Mouse (Mus musculus) ovary, postnatal 14 days (tissue): ENCODE measurements at regions not wholly inside any gene's neighbourhood (a gene's known extent, or its start where the extent isn't known, plus 50 kb on each side); places are given as distances from the start of the nearest gene placed in this dataset.

Source experiments
- DNase-seq: peaks from one replicate; pipeline ENCODE4 v3.0.0; 2022; ENCODE audit warnings: low spot score

DNA sequence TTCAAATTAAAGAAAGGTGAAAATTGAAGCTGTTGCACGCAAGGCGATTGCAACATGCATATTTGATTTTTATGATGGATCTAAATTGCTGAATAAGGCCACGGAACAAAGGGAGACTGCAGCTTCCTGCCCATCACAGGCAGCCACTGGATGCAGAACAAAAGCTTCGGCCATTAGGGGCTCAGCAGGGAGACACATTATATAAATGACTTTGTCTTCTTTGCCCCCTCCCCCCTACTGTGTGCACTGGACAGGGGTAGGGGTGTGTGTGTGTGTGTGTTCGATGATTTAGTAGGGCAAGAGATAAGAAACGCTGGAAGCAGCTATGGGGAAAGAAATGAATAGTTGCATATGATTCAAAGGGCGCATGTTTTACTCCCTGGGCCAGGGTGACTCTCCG, 481.2 kb upstream of the Pmfbp1 start:
- DNase-seq = no peak

DNA sequence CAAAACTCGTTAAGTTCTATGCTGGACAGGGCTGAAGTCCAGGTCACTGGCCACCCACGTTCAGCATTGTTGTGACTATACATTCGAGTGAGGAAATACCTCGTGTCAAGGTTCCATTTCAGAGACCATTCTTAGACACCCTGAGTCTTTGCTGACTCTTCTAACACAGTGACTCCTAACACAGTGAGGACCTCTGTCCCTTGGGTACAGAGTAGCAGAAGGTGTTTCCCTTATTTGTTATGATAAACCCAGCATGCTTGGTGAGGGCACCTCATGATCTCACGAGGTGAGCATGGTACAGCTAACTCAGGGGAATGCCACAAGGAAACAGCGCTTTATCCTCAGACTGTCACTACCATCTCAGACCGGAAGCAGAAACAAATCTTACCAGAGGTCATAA, 480.2 kb upstream of the Pmfbp1 start:
- DNase-seq = no peak

DNA sequence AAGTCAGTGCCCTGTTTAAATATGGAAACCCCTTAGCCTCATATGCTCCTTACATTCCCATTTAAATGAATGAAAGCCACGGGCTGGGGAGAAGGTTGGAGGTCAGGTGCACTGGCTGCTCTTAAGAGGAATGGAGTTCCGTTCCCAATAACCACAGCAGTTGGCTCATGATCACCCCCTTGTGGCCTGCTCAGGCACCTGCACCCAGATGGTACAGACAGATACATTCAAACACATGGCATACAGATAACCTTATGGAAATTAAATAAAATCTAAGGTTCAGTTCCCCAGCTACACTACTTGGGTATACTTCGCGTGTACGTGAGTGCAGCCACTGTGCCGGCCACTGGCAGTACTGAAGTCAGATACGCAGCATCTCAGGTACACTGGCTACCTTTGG, 479.1 kb upstream of the Pmfbp1 start:
- DNase-seq = peak; percentile 33

DNA sequence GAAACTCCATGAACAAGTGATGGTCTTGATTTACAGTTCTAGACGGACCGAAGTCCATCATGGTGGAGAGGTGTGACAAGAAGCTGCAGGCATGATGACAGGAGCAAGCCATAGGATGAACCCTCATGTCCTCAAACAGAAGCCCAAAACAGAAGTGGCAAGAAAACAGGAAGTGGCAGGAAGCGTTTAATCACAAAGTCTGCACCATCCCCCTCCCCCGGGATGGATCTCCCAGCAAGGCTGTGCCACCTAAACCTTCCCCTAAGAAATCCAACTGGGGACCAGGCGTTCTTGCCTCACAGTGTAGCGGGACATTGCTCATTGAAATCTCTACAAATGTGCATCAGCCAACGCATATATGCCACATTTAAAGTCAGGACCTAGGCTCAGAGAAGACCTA, 474.3 kb upstream of the Pmfbp1 start:
- DNase-seq = no peak

DNA sequence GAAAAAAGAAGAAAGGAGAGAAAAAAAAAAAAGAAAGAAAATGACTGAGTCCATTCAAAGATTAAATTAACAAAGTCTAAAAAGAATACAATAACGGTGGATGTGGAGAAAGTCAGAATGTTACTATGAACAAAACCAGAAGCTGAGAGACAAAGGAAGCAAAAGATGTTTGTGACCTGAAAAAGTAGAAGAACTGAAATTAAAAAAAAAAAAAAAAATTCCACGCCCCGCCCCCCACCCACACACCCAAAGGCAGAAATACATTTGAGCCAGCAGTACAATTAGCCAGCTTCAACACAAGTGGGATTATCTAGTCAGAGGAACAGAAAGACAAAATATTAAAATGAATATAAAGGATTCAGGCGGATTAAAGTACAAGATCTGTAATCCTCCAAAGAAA, 473.7 kb upstream of the Pmfbp1 start:
- no peak for DNase-seq

DNA sequence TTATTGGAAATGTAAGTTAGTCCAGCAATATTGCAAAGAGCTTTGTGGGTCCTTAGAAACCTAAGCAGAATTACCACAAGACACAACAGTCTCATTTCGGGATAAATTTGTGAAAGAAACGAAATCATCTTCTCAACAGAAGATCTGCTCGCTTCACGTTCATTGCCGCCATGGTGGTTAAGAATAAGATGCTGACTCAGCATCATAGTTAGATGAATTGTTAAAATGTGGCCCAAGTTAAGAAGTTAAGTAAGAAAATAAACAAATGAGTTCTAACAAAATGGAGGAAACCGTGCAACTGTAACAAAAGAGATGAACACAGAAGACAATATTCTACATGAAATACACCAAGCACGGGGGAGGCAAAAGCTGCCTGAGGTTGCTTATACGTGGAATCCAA, 465.9 kb upstream of the Pmfbp1 start:
- DNase-seq = no peak

DNA sequence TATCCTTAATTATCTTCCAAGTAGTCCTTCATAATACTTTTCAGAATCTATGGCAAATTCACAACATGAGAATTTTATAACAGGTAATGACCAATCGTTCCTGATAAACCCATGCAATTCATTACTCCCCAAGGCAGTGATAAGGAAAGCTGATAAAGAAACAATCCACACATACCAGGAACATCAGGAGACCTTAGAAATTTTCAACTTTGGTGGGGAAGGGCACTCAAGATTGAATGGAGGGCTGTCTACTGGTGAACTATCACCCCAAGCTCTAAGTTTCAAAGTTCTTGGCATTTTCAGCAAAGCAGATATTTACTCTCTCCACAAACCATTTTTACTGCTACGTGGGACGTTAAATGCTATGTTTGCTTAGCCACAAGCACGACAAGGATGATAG, 440.2 kb upstream of the Pmfbp1 start:
- no peak for DNase-seq

DNA sequence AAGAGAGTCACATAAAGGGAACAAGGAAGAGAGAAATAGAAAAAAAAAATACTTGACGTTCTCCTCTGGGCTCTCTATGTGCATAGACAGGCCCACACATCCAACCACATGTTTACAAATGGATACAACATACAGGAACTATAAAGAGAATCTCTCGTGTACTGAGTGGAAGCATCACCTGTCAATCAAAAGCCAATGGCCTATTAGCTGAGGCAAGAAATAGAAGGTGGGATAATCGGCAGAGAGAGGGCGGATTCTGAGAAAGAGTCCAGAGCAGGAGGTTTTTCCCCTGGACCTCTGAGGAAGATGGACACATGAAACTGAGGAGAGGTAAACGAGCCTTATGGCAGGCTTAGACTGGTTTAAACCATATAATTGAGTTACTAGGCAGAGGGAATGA, 434.7 kb upstream of the Pmfbp1 start:
- no peak for DNase-seq

DNA sequence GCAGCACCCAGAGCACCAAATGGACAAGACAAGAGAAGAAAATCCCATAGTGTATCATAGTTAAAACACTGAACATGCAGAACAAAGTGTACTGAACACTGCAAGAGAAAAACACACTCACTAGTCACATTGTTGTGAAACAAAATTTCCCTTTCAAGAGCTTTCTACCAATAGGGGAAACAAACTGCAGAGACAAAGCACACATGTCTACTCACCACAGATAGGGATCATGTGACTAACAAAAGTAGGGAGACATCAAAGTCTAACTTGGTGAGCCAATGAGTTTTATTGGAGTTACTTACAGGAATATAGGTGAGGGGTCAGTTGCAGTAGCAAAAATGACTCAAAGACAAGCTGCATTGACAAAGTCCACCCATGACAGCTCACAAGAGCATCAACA, 431.5 kb upstream of the Pmfbp1 start:
- no peak for DNase-seq

DNA sequence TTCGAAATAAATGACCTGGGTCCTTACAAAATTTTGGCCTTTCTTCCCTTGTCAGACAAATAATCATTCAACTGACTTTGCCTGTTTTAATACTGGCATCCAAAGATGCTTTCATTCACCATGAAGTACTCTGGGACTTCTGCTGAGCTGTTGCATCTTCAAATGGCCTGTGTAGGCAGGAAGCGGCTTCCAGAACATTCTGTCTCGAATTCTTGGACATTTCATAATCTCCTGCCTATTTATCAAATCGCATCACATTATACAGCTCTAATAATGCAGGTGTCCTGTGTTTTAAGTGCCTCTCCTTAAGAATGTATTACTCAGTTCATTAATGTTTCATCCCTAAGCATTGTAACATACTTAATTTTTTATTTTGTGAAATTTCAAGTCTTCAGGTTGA, 420.1 kb upstream of the Pmfbp1 start:
- no peak for DNase-seq

DNA sequence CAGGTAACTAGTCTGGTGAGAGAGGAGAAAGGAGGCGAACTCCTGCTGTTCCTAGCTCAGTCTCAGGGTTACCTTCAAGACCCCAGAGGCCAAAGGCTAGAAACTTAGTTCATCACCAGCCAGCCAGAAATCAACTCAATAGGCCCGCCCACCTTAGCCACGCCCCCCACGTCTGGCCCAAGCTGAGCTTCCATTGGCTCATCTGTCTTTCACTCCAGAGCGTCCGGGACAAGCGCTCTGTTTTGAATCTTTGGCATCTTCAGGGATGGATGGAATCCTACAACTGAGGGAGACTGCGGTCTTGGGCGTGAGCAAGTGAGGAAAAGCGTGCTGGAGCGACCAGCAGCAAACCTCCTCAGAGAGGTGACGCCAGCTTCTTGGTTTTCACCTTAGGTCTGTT, 418.8 kb upstream of the Pmfbp1 start:
- DNase-seq = peak; percentile 2

DNA sequence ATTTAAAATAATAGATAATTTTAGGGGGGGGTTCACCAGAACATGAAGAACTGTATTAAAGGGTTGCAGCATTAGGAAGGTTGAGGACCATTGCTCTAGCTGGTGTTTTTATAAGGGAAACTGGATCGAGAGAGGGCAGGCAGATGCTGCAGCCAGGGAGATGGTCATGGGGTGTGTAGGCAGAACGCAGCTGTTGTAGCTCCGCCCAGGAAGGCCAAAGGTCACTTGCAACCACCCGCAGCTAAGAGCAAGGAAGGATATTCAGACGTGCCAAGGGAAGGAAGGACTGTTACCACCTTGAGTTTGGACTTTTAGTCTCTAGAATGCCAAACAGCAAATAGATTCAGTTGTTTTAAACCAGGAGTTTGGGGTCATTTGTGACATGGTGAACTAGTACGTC, 414.6 kb upstream of the Pmfbp1 start:
- no peak for DNase-seq

DNA sequence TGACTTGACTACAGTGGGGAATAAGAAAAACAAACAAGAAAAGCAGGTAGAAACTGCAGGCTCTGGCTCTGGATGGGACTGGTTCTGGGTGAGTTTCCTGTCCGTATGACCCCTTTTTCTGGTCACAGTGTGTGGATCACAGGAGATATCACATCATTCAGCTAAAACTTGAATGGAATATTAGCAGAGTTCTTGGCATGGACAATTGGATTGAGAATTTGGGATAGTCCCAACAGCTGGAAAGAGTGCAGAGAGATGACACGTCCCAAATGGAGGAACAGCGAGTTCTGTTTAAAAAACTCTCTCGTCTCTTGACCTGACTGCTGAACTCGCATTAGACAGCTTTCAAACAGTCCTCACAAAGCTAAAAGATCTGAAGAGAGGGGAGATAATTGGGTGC, 412.5 kb upstream of the Pmfbp1 start:
- DNase-seq = no peak

DNA sequence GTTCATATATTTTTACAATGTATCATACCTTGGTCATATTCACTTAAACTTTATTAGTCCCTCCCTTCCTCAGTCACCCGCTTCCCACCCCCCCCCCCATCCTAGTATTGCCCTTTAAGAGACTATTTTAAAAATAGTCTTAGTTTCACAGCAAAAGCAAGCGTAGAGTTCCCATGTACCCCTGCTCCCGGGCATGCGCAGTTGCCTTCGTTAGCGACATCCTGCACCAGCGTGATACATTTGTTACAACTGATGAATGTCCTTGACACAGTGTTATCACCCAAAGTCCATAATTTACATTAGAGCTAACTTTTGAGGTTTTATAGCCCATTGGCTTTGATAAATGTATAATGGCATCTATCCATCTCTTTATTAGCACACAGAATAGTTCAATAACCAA, 408.7 kb upstream of the Pmfbp1 start:
- no peak for DNase-seq

DNA sequence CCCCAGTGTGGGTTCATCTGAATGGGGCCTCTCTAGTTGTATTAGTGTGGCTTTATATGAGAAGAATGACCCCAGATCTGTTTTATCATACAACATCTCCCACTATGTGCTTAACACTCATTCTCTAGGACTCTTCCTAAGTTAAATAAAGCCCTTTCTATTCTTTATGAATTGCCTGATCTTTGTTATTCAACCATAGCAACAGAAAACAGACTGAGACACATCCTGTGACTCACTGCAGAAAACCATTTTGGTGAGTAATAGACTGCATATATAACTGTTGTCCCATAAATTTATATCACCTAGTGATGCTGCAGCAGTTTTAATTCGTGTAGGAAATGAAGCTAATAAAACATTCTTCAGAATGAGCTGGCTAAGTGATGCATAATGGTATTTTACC, 406.0 kb upstream of the Pmfbp1 start:
- DNase-seq = no peak

DNA sequence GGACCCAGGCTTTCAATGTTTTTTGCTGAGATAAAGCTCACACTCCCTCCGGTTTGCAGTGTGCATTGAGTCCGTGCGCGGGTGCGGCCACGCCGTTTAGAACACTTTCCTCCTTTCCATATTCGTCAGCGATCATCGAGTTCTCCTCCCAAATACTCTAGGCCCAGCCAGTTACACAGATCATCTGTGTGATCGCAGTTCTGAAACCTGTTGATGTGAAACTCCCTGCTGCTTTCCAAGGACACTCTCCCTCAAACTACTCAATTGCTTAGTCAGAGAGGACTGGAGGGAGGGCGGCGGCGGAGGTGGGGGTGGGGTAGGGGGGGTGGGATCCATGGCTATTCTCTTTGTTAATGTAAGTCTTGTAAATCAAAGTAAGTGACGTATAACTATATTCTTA, 394.2 kb upstream of the Pmfbp1 start:
- DNase-seq = no peak

DNA sequence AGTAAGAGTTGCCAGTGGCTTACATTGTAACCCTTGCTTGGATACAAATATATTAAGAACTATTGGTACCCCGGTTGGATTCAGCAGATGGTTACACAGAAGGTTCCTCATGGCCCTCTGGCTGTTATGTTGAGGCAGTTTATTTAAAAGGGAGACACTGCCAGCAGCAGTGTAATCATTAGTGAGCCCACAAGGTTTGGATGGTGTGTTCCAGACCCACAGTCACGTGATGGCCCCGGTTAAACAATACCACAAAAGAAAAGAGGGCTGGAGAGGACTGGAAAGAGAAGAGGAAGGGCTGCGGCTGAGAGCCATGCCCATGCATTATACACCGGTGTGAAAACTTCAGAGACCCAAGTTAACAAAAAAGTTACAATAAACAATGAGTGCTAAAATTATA, 392.4 kb upstream of the Pmfbp1 start:
- DNase-seq = no peak

DNA sequence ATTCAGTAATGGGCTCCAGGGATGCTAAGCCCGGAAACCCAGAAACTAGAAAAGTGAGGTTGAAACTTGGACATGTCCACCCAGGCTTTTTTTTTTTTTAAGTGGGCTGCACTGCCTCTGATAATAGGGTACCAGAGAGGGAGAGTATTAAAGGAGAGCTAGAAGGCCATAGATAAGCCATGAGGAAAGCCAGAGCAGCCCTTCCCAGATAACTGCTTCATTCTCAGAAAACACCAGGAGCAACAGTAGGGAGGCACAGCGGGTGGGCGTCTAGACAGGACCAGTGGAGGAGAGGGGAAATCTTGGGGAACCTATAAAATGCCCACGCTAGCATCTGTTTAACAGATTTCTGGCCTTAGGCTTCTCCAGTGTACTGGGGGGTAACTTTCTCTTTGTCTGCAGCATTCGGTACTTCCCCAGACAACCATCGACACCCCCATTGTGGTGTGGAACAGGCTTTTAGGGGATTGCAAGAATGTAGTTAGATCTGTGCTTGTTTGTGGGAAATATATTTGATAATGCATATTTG, 389.0 kb upstream of the Pmfbp1 start:
- DNase-seq = no peak

DNA sequence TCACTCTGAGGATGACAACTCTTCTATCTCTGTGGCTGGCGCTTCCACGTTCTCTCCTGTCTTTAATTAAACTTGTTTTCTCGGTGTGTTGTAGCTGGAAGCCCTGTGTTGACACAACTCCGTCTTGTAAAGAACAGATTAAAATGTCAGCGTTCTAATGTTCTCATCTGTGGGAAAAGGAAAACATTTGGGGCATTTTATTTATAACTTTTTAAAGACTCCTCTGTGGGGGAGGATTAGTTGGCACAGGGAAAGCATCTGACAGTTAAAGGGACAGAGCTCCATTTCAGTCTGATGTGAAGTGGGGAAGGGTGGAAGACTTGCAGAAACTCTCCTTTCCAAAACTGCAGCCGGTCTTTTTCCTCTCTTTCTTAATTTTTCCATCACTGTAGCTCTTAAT, 388.1 kb upstream of the Pmfbp1 start:
- DNase-seq = no peak

DNA sequence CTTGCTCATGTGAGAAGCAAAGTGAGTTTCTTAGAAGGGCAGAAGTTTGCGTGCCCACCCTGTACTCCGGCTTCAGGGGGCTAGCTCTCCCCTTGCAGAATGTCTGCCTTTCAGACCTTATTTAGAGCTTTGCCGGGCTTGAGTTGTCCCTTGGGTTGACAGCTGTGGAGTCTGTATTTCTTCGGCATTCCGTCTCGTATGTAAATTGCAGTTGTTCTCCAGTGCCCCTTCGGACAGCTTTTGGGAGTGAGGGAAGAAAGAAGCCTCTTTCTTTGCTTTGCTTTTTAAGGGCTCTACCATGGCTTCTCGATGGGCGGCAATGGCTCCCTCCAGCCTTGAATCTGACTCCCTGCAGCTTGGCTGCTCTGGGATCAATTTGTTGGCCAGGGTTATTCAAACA, 386.9 kb upstream of the Pmfbp1 start:
- no peak for DNase-seq

DNA sequence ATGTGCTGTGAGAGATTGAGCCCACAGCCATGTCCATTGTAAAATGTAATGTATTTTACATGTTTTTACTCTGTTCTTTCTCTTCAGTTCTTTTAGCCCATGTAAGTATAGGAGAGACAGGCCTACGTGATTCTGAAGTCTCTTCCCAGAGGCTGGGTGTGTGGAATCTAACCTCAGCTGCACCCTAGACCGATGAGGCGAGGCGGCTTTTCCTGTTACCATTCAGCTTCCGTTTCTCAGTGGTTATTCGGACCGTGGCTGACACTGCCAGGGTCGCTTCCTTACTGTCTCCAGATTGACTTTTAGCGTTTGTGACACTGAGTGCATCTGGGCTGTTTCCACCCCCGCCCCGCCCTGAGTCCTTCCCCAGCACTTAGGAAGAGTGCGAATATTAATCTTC, 386.1 kb upstream of the Pmfbp1 start:
- no peak for DNase-seq

DNA sequence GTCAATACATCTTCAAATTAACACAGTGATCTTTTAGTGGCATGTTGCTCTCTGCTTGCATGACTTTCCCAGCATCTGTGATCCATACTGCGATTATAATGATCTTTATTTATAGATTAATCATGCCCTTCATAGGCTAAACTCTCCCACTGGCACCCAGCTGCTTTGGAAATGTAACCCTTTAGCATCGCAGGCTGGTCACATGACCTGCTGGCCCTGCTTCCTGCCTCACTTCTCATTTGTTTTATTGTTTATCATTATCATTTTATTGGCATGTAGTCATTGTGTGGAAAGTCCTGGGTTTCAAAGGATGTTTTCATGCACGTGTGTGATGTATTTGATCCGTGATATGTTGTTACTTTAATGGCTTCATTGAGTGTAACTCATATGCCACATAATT, 384.4 kb upstream of the Pmfbp1 start:
- no peak for DNase-seq

DNA sequence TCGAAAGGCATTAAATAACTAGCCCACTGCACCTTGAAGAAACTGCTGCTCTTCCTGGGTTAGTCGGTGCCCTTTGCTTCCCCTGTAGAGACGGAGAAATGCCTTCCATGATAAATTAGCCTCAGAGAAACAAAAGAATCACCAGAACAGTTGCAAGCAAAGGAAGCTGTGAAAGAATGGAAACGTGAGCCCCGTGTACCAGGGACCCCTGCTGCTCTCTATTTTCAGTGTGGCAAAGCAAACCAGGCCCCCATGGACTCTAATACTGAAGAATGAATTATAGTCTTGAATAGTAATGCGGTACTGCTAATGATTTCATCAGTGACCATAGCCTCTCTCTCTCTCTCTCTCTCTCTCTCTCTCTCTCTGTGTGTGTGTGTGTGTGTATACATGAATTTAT, 372.1 kb upstream of the Pmfbp1 start:
- no peak for DNase-seq

DNA sequence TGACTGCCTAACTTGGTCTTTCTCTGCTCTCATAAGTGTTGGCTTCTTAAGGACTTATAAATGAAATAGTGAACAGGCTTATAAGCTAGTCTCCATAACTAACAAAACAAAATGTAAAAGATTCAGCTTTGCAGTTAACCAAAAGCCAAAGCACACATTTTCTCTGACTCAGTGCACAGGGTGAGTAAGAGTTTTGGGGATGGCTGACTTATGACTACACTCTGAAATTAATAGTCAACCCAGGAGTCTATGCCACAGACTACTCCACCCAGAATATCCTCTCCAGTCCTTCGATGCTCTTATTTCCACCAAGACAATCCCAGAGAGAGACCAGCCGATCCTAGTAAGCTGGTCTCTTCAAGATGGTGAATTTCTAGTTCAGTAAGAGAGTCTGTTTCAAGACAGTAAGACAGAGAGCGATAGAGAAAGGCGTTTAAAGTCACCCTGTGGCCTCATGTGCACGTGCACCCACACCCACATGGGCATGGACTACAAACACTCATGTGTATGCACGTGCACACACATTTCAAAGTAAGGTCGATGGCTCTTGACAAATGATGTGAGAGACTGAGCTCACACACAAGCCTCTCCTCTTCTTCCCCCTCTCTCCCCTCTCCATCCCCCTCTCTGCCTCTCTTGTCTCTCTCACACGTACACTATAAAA, 351.2 kb upstream of the Pmfbp1 start:
- DNase-seq = no peak

DNA sequence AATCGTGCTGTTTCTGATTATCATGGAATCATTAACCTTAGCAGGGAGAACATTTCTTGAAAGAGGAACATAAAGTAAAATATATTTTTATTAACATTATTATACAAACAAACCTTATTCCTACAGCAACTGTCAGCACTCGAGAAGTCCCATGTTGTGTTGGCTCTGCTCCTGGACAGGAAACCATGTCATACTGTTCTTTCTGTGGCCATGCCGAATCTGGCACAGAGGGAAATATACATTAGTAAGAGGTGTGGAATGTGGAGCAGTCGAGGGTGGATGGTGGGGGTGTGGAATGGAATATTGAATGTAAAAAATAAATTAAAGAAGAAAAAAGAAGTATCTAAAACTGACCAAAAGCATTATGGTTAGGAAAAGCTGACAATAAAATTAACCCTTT, 342.1 kb upstream of the Pmfbp1 start:
- no peak for DNase-seq
